Mouse (Mus musculus) lung, embryonic 14.5 days (tissue): ENCODE measurements around the gene Bcl2l2. TPM values are rescaled to one million over a fixed set of nuclear protein-coding genes. Genes with fewer than 3 reads are reported as not detected.

Source experiments
- ATAC-seq: fragments of 200-750 bp; cut with Nextera tagmentation; 2 replicates; pipeline ENCODE4 v1.8.0; 2017; ENCODE audit warnings: mild to moderate bottlenecking, moderate TSS enrichment, moderate library complexity; ENCODE audit not compliant: insufficient read depth
- DNase-seq: peaks from one replicate; pipeline ENCODE4 v3.0.0-alpha.2; 2015
- H3K27ac ChIP-seq: fragments of 300-500 bp; sonication (generic); 2 replicates; pipeline ENCODE4 v1.5.1; 2014; ENCODE audit warnings: low read depth, mild to moderate bottlenecking, moderate library complexity
- H3K27me3 ChIP-seq: fragments of 300-500 bp; sonication (generic); 2 replicates; pipeline ENCODE4 v1.6.1; 2014; ENCODE audit warnings: low read length, control low read depth; ENCODE audit not compliant: insufficient read depth
- H3K36me3 ChIP-seq: fragments of 300-500 bp; sonication (generic); 2 replicates; pipeline ENCODE4 v1.6.1; 2014; ENCODE audit warnings: control low read depth; ENCODE audit not compliant: insufficient read depth
- H3K4me1 ChIP-seq: fragments of 300-500 bp; sonication (generic); 2 replicates; pipeline ENCODE4 v1.6.1; 2014; ENCODE audit warnings: antibody characterized with exemption, control low read depth; ENCODE audit not compliant: insufficient read depth
- H3K4me2 ChIP-seq: fragments of 300-500 bp; sonication (generic); 2 replicates; pipeline ENCODE4 v1.6.1; 2014; ENCODE audit warnings: mild to moderate bottlenecking
- H3K4me3 ChIP-seq: fragments of 300-500 bp; sonication (generic); 2 replicates; pipeline ENCODE4 v1.5.1; 2014; ENCODE audit warnings: low read depth, low read length
- H3K9ac ChIP-seq: fragments of 300-500 bp; sonication (generic); 2 replicates; pipeline ENCODE4 v1.6.1; 2014
- H3K9me3 ChIP-seq: fragments of 300-500 bp; sonication (generic); 2 replicates; pipeline ENCODE4 v1.6.1; 2016; ENCODE audit warnings: low read depth, low read length, control low read depth
- CTCF ChIP-seq: IDR thresholded peaks from 2 replicates; pipeline ENCODE4 v1.5.1; 2016; ENCODE audit warnings: antibody characterized with exemption, low read depth
- WGBS: fragments of 180-500 bp; shearing (Covaris S2); extraction: QIAGEN DNeasy Blood & Tissue Kit; methylation state at CpG from one replicate; pipeline ENCODE4 v1.1.7; 2014; 5-methylcytosine and 5-hydroxymethylcytosine counted together
- polyA plus RNA-seq: library from polyadenylated mRNA; unstranded; fragments of >200 nt; fragmentation: Nextera tagmentation; extraction: Ambion mirVana; gene quantifications from 2 replicates; pipeline ENCODE4 v1.2.1, GENCODE M21; 2014

Bcl2l2 gene
- 3.4 and 3.9 TPM in 2 replicates for polyA plus RNA-seq

- ATAC-seq, result peak; percentile 92
- Histone ChIP-seq H3K27me3 (peaks cover 3% of the 10 kb centered on the region; the same call in 1 of the 2 replicates), H3K36me3 (peaks cover 9% of the 10 kb centered on the region; the same call in 1 of the 2 replicates), H3K4me3 (peak within 1 kb of the TSS; percentile 67), H3K9ac (peak within 1 kb of the TSS; percentile 81), H3K4me2 (peak within 1 kb of the TSS; percentile 82), H3K27ac (peak within 1 kb of the TSS; percentile 97), H3K9me3 (no peaks in the 10 kb centered on the region), H3K4me1 (peaks cover 13% of the 10 kb centered on the region; the same call in 1 of the 2 replicates)
- DNase-seq, result peak; percentile 82
- TF ChIP-seq CTCF, result no peak
- WGBS, result 1% methylated on average over 25 of the region's 27 CpGs
Measured at GRCm38 (mm10) chr14:54883154-54884021, at the start of gene Bcl2l2, which contains the start of gene Gm20521. Bcl2l2 (plus strand) TSS chr14:54883377. Gm20521 (plus strand) TSS chr14:54883441.

GRCm38 (mm10) chr14:54843461-54843860, 39.7 kb upstream of the Bcl2l2 start:
- WGBS, result 2% methylated on average over 4 of the region's 4 CpGs

DNA sequence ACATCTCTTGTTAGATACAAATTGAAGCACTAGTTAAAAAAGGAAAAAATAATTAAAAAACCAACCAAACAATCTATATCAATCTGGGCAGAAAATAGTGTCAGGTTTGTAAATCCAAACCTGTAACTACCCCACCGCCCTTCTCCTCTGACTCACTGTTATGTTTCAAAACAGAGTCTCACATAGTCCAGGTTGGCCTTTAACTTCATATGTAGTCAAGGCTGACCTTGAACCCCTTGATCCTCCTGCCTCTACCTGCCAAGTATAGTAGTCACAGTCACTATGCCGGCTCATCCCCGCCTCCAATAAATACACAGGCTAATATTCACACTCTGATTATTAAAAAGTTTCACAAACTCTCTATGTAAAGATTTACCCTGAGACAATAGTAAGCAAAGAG, 27.5 kb upstream of the Bcl2l2 start:
- Histone ChIP-seq H3K27me3 (no peaks in the 10 kb centered on the region), H3K9me3 (no peaks in the 10 kb centered on the region), H3K9ac (no peak overlapping the region), H3K4me1 (no peaks in the 10 kb centered on the region), H3K4me3 (no peak overlapping the region), H3K4me2 (no peak overlapping the region), H3K27ac (no peak overlapping the region), H3K36me3 (peaks cover 21% of the 10 kb centered on the region; the same call in 1 of the 2 replicates)
- 91% methylated on average over 3 of the region's 3 CpGs for WGBS
- DNase-seq (no peak), ATAC-seq (no peak)
- TF ChIP-seq CTCF, result no peak

More at GRCm38 (mm10) chr14:54843461-54843860, 39.7 kb upstream of the Bcl2l2 start:
- Histone ChIP-seq H3K4me2 (peak overlapping the region; percentile 27; the same call in 1 of the 2 replicates), H3K4me3 (no peak overlapping the region), H3K4me1 (no peaks in the 10 kb centered on the region), H3K27me3 (no peaks in the 10 kb centered on the region), H3K27ac (no peak overlapping the region), H3K36me3 (no peaks in the 10 kb centered on the region), H3K9me3 (no peaks in the 10 kb centered on the region), H3K9ac (no peak overlapping the region; the same call in 1 of the 2 replicates)
- ATAC-seq (no peak), DNase-seq (peak; percentile 85)
- peak; percentile 52 for TF ChIP-seq CTCF

- H3K4me2 ChIP-seq, result no peak overlapping the region
- no peaks in the 10 kb centered on the region for H3K4me1 ChIP-seq
- DNase-seq (no peak), ATAC-seq (no peak)
- TF ChIP-seq CTCF, result no peak
- H3K4me3 ChIP-seq, result no peak overlapping the region
- H3K27ac ChIP-seq, result no peak overlapping the region
- H3K36me3 ChIP-seq, result peaks cover 21% of the 10 kb centered on the region; the same call in 1 of the 2 replicates
- WGBS, result 80% methylated on average over 7 of the region's 7 CpGs
- H3K9me3 ChIP-seq, result no peaks in the 10 kb centered on the region
- H3K9ac ChIP-seq, result no peak overlapping the region
- H3K27me3 ChIP-seq, result no peaks in the 10 kb centered on the region
Measured at GRCm38 (mm10) chr14:54856703-54857102, 26.5 kb upstream of the Bcl2l2 start.

DNA sequence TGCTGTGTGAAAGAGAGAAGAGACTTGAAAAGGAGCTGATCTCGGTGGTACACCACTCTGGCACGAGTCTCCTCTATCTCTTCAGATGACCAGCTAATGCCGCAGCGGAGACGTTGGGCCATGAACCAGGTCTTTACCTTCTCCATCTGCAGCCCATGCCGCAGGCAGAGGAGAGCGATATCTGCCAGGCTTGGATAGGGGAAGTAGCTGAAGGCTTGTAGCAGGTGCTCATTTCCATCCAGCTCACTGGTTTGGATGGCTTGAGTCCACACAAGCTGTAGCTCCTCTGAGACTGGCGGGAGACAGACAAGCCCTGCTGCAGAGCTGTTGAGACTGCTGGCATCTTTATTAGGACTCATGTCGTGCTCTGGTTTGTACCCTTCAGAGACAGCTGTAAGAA, 25.3 kb upstream of the Bcl2l2 start:
- no peak for DNase-seq
- H3K4me3 ChIP-seq, result no peak overlapping the region
- ATAC-seq, result no peak
- no peak overlapping the region for H3K9ac ChIP-seq
- H3K9me3 ChIP-seq, result no peaks in the 10 kb centered on the region
- no peaks in the 10 kb centered on the region for H3K4me1 ChIP-seq
- peaks cover 21% of the 10 kb centered on the region; the same call in 1 of the 2 replicates for H3K36me3 ChIP-seq
- no peak overlapping the region for H3K4me2 ChIP-seq
- no peak for TF ChIP-seq CTCF
- no peak overlapping the region for H3K27ac ChIP-seq
- WGBS, result 89% methylated on average over 9 of the region's 9 CpGs
- no peaks in the 10 kb centered on the region for H3K27me3 ChIP-seq

DNA sequence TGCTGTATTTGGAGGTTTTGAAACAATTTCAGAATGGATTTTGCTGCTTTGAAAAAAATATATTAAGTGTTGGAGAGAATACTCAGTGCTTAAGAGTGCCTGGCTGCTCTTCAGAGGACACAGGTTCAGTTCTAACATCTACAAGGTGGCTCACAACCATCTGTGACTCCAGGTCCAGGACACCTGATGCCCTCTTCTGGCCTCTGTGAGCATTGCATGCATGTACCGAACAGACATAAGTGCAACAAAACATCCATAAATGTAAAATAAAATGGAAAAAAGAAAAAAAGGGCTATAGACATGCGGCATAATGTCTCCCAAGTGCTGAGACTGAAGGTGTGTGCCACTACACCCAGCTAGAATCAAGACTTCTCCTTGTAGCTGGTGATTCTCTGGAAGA, 22.7 kb upstream of the Bcl2l2 start:
- Histone ChIP-seq H3K9ac (no peak overlapping the region), H3K27ac (no peak overlapping the region), H3K27me3 (no peaks in the 10 kb centered on the region), H3K9me3 (no peaks in the 10 kb centered on the region), H3K4me1 (no peaks in the 10 kb centered on the region), H3K4me3 (no peak overlapping the region), H3K4me2 (no peak overlapping the region), H3K36me3 (peaks cover 15% of the 10 kb centered on the region; the same call in 1 of the 2 replicates)
- whole genome bisulfite sequencing, result 42% methylated on average over 2 of the region's 2 CpGs
- DNase-seq (peak; percentile 73), ATAC-seq (no peak)
- peak; percentile 75 for TF ChIP-seq CTCF
